ENCODE assay signal across 8 mouse cellular contexts in genomic region chr8:90794990-90795861, GRCm38 (mm10). TPM values are rescaled to one million over a fixed set of nuclear protein-coding genes. Genes with fewer than 3 reads are reported as not detected.
DNase-seq lines count a peak whose midpoint lies in the region; ATAC-seq and TF ChIP-seq lines count a peak whose summit lies in the region.

No protein-coding gene starts in this region.

- H3K4me3 ChIP-seq in midbrain, postnatal 0 days (ENCODE audit: low read depth, low read length) = no peak overlapping the region; the same call in 1 of the 2 replicates
- peak overlapping the region; percentile 25 for H3K4me3 ChIP-seq in stomach, embryonic 16.5 days (replicated peaks; ENCODE audit: low read length)

- peak overlapping the region; percentile 13 for H3K4me2 ChIP-seq in midbrain, postnatal 0 days (ENCODE audit: low read depth, low read length, poor library complexity, severe bottlenecking)
- H3K4me2 ChIP-seq in stomach, embryonic 16.5 days (ENCODE audit: low read depth, low read length) = peak overlapping the region; percentile 46

- H3K36me3 ChIP-seq in midbrain, postnatal 0 days (ENCODE audit: insufficient read depth, low read length) = no peaks in the 10 kb centered on the region
- no peaks in the 10 kb centered on the region for H3K36me3 ChIP-seq in stomach, embryonic 16.5 days (ENCODE audit: control insufficient read depth, insufficient read depth, low read length)

- H3K27ac ChIP-seq in midbrain, postnatal 0 days (ENCODE audit: low read depth, low read length) = no peak overlapping the region
- H3K27ac ChIP-seq in stomach, embryonic 16.5 days (ENCODE audit: low read length) = no peak overlapping the region

- H3K9me3 ChIP-seq in midbrain, postnatal 0 days (ENCODE audit: low read length) = no peaks in the 10 kb centered on the region
- H3K9me3 ChIP-seq in stomach, embryonic 16.5 days (replicated peaks; ENCODE audit: control insufficient read depth, low read length) = no peaks in the 10 kb centered on the region

- TF ChIP-seq CTCF in midbrain, postnatal 0 days (IDR thresholded peaks at IDR 0.05) = peak; percentile 67

- peak; percentile 53 for DNase-seq in 3134 (ENCODE audit: extremely low read depth, insufficient read length, low spot score)
- peak; percentile 76 for DNase-seq in adipocyte (ENCODE audit: low spot score)
- DNase-seq in embryo, embryonic 10 days (ENCODE audit: low spot score) = peak; percentile 86
- DNase-seq in heart, adult 18-20 months = peak; percentile 83 to 87
- DNase-seq in kidney, adult 18-20 months = peak; percentile 77
- DNase-seq in liver = peak; percentile 67
- DNase-seq in midbrain, postnatal 0 days (ENCODE audit: low spot score) = peak; percentile 68

- no peak overlapping the region for H3K9ac ChIP-seq in midbrain, postnatal 0 days (replicated peaks; ENCODE audit: low read length, poor library complexity, severe bottlenecking)
- H3K9ac ChIP-seq in stomach, embryonic 16.5 days (ENCODE audit: low read length) = no peak overlapping the region

- H3K27me3 ChIP-seq in midbrain, postnatal 0 days (ENCODE audit: insufficient read depth, low read length) = no peaks in the 10 kb centered on the region
- H3K27me3 ChIP-seq in stomach, embryonic 16.5 days (ENCODE audit: control insufficient read depth, insufficient read depth, low read length) = no peaks in the 10 kb centered on the region

- WGBS in midbrain, postnatal 0 days = 16% methylated on average over 12 of the region's 12 CpGs
- WGBS in stomach, embryonic 16.5 days = 12% methylated on average over 12 of the region's 12 CpGs

- H3K4me1 ChIP-seq in midbrain, postnatal 0 days (ENCODE audit: insufficient read depth, low read length) = no peaks in the 10 kb centered on the region
- no peaks in the 10 kb centered on the region; the same call in 1 of the 2 replicates for H3K4me1 ChIP-seq in stomach, embryonic 16.5 days (ENCODE audit: control insufficient read depth, insufficient read depth, low read length)

- no peak for ATAC-seq in midbrain, postnatal 0 days (ENCODE audit: low FRiP score)
- peak; percentile 88 for ATAC-seq in stomach, embryonic 16.5 days (ENCODE audit: insufficient read depth, low FRiP score)

RNA-seq across cellular contexts. Expression of gene Gm19935, which starts 22.0 kb away (rescaled TPM):
- 1 to 10 TPM in 1 of 2 experiments, not detected in 1; 1.0 TPM for total RNA-seq in heart, adult 18-20 months (2021)
- 1.4 and 1.8 TPM in 2 replicates for total RNA-seq in midbrain, postnatal 0 days (2014; rRNA removed)
- polyA plus RNA-seq in midbrain, postnatal 0 days (2015; fragmentation: Nextera tagmentation; extraction: Ambion mirVana) = 1.8 and 2.5 TPM in 2 replicates
- polyA plus RNA-seq in stomach, embryonic 16.5 days (2015; fragmentation: Nextera tagmentation; extraction: Ambion mirVana) = 0.18 and 0.31 TPM in 2 replicates

RNA-seq across cellular contexts. Expression of gene Chd9, which starts 32.9 kb away (rescaled TPM):
- 10 to 100 TPM; 34.0 to 51.4 TPM for total RNA-seq in heart, adult 18-20 months (2021)
- total RNA-seq in midbrain, postnatal 0 days (2014; rRNA removed) = 82.7 and 97.4 TPM in 2 replicates
- 74.0 and 78.5 TPM in 2 replicates for polyA plus RNA-seq in midbrain, postnatal 0 days (2015; fragmentation: Nextera tagmentation; extraction: Ambion mirVana)
- 239 and 288 TPM in 2 replicates for polyA plus RNA-seq in stomach, embryonic 16.5 days (2015; fragmentation: Nextera tagmentation; extraction: Ambion mirVana)
